Mouse (Mus musculus): Measurements from ENCODE around the gene Rbp3. TPM values are rescaled to one million over a fixed set of nuclear protein-coding genes. Genes with fewer than 3 reads are reported as not detected.

Gene Rbp3
- polyA plus RNA-seq (2014; fragmentation: Illumina TruSeq; extraction: RNeasy Lipid Tissue Mini Kit (QIAGEN cat#74804); ENCODE audit: low replicate concordance), result not detected

DNA sequence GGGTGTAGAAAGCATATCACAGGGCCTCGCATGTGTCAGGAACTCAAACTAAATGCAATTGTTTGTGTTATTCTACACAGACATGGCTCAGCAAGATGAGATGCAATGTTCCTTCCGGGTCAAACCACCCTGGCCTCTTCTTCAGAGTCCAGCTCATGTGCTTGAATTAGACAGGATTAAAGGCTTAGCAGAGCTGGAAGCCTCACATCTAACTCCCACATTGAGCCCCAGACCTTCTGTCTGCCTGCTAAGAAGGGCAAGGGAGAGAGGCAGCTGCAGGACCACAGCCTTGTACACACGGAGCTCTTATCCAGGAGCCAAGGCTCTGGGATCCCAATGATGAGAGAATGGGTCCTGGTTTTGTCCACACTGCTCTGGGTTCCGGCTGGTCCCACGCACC lies at the start of gene Rbp3:
TSS of gene Rbp3 (plus strand) at position 243 of the 400 bp plus-strand sequence.

DNA sequence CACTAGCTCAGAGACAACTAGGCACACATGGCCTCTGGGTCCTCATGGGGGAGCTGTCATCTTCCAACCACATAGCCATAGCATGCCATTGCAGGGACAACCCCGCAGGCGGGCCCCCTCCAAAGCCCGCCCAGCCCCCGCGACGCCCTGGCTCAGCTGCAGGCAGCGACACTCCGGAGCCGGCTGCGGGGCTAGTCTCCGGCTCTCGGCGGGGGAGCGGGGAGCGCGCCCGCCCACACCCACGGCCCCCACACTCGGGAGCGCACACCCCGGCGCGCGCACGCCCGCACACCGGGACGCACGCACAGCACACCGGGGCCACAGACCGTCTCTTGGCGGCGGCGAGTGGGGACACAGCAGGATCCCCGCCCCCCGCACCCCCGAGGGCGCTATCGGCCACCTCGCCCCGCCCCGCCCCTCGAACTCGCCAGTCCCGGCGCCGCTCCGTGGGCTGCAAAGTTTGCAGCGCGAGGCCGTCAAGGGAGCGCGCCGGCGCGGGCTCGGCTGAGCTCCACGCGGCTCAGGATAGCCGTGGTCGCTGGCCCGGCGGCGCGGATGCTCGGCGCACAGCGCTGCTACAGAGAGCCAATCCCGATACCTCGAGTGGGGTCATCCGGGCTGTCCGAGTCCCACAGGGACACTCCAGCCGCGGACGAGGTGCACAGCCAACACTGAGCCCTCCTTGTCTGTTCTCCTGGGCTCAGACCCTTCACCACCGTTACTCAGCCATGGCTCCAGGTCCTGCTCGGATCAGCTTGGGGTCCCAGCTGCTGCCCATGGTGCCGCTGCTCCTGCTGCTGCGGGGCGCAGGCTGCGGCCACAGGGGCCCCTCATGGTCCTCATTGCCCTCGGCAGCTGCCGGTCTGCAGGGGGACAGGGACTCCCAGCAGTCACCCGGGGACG lies 30.4 kb upstream of the Rbp3 start, which contains the start of gene Gdf10:
TSS of gene Gdf10 (plus strand) at position 420 of the 903 bp plus-strand sequence.

DNA sequence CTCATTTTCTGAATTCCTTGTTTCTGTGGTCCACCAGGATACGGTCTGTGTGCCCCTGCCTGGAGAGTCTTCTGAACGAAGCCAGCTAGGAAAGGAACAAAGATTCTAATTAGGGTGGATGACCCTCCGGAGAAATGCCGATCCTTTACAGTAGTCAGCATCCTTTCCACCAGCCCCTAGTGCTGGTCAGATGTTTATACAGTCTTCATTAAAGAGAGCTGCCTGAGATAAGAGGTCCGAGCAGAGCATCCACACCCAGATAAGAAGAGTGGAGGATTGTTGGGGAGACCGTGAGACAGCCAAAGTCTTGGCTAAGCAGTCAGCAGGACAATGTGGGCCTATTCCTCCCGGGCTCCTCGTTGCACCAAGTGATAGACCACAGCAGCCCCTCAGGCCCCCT lies 13.1 kb upstream of the Rbp3 start, which contains the start of gene Gdf2:
TSS of gene Gdf2 (plus strand) at position 301 of the 400 bp plus-strand sequence.

DNA sequence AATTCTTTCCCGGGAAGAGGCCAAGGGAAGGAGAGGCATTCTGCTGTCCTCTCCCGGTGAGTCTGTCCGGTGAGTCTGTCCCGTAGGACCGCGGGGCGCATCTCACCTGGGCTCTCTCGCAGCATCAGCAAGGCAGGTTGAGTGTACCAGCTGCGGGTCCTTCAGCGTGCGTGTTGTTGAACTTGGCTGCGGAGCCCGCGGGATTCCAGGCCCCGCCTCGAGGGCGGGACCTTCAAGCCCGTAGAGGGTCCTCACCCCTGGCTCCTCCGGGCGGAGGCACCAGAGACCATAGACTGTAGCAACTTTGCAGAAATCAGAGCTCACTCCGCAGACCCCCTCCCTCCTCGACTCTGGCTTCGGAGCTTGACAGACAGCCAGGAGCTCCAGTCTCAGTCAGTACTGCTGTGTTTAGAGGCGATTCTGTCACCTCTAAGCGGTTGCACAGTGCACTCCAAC lies 24.8 kb downstream of the Rbp3 start, which contains the start of gene Zfp488:
TSS of gene Zfp488 (minus strand) at position 161 of the 456 bp plus-strand sequence.

Other genes with a start within 250 kb of the Rbp3 start
- 0.93 TPM for gene Gdf10, start 30.4 kb upstream of the Rbp3 start, polyA plus RNA-seq (2014; fragmentation: Illumina TruSeq; extraction: RNeasy Lipid Tissue Mini Kit (QIAGEN cat#74804); ENCODE audit: low replicate concordance)
- not detected for gene Gdf2, start 13.0 kb upstream of the Rbp3 start, polyA plus RNA-seq (2014; fragmentation: Illumina TruSeq; extraction: RNeasy Lipid Tissue Mini Kit (QIAGEN cat#74804); ENCODE audit: low replicate concordance)
- not detected for gene Zfp488, start 24.8 kb downstream of the Rbp3 start, polyA plus RNA-seq (2014; fragmentation: Illumina TruSeq; extraction: RNeasy Lipid Tissue Mini Kit (QIAGEN cat#74804); ENCODE audit: low replicate concordance)
- not detected for gene Gm30083, start 61.2 kb downstream of the Rbp3 start, polyA plus RNA-seq (2014; fragmentation: Illumina TruSeq; extraction: RNeasy Lipid Tissue Mini Kit (QIAGEN cat#74804); ENCODE audit: low replicate concordance)
- not detected for gene Gm5460, start 62.8 kb downstream of the Rbp3 start, polyA plus RNA-seq (2014; fragmentation: Illumina TruSeq; extraction: RNeasy Lipid Tissue Mini Kit (QIAGEN cat#74804); ENCODE audit: low replicate concordance)
- not detected for gene Antxrl, start 98.7 kb downstream of the Rbp3 start, polyA plus RNA-seq (2014; fragmentation: Illumina TruSeq; extraction: RNeasy Lipid Tissue Mini Kit (QIAGEN cat#74804); ENCODE audit: low replicate concordance)
- gene Anxa8, start 132.0 kb downstream of the Rbp3 start, polyA plus RNA-seq (2014; fragmentation: Illumina TruSeq; extraction: RNeasy Lipid Tissue Mini Kit (QIAGEN cat#74804); ENCODE audit: low replicate concordance), result not detected
- gene A630023A22Rik, start 148.8 kb downstream of the Rbp3 start, polyA plus RNA-seq (2014; fragmentation: Illumina TruSeq; extraction: RNeasy Lipid Tissue Mini Kit (QIAGEN cat#74804); ENCODE audit: low replicate concordance), result not detected
- not detected for gene Npy4r, start 198.5 kb downstream of the Rbp3 start, polyA plus RNA-seq (2014; fragmentation: Illumina TruSeq; extraction: RNeasy Lipid Tissue Mini Kit (QIAGEN cat#74804); ENCODE audit: low replicate concordance)
- gene Gprin2, start 247.7 kb downstream of the Rbp3 start, polyA plus RNA-seq (2014; fragmentation: Illumina TruSeq; extraction: RNeasy Lipid Tissue Mini Kit (QIAGEN cat#74804); ENCODE audit: low replicate concordance), result 0.04 TPM